Mouse (Mus musculus) heart, postnatal 36 days (tissue): ENCODE data around the gene Btrc. TPM values are rescaled to one million over a fixed set of nuclear protein-coding genes. Genes with fewer than 3 reads are reported as not detected.

Experiments used
- DNase-seq, 2 experiments: peaks; one replicate each; pipeline ENCODE4 v3.0.0; 2021 to 2022
- intact Hi-C: fragments of 180-260 bp; cut with DNase I; formaldehyde crosslinking; loops from one replicate; pipeline ENCODE4 v1.15.1; 2025
- total RNA-seq, 2 experiments: library from RNA; stranded (reverse); gene quantifications; 2 replicates each; pipeline ENCODE4 v1.2.3; 2021

The Btrc gene
- total RNA-seq, 2 experiments from 2014 or later = 18.6 to 23.5 TPM

GRCm38 (mm10) chr19:45460749-45461736 is 97.5 kb downstream of the Btrc start:
- DNase-seq = no peak
- intact Hi-C loops = no loop called here

- intact Hi-C loops = no loop called here
Measured at GRCm38 (mm10) chr19:45469760-45470159, 106.2 kb downstream of the Btrc start.

GRCm38 (mm10) chr19:45472691-45473520 is 109.4 kb downstream of the Btrc start:
- intact Hi-C loops = no loop called here
- no peak for DNase-seq

More at GRCm38 (mm10) chr19:45469760-45470159, 106.2 kb downstream of the Btrc start:
- no peak for DNase-seq

- intact Hi-C loops = no loop called here
- DNase-seq = no peak
Measured at GRCm38 (mm10) chr19:45474686-45475085, 111.2 kb downstream of the Btrc start.

- no peak for DNase-seq
- intact Hi-C loops = no loop called here
Measured at GRCm38 (mm10) chr19:45475928-45476553, 112.5 kb downstream of the Btrc start.

GRCm38 (mm10) chr19:45479548-45479947 is 116.0 kb downstream of the Btrc start:
- intact Hi-C loops = no loop called here
- DNase-seq = no peak

GRCm38 (mm10) chr19:45480490-45480889 is 117.0 kb downstream of the Btrc start:
- DNase-seq = no peak
- intact Hi-C loops = no loop called here

- intact Hi-C loops = no loop called here
- no peak for DNase-seq
Measured at GRCm38 (mm10) chr19:45480951-45481350, 117.4 kb downstream of the Btrc start.

- DNase-seq = no peak
- intact Hi-C loops = no loop called here
Measured at GRCm38 (mm10) chr19:45483470-45483869, 119.9 kb downstream of the Btrc start.

- intact Hi-C loops = loop anchor here (5.0 kb wide), 1 partner anchor 56 kb away; no protein-coding TSS in a partner anchor
Measured at GRCm38 (mm10) chr19:45486206-45486991, 122.9 kb downstream of the Btrc start.

GRCm38 (mm10) chr19:45486992-45487387 is 123.5 kb downstream of the Btrc start:
- intact Hi-C loops = loop anchor here (5.0 kb wide), 1 partner anchor 55 kb away; no protein-coding TSS in a partner anchor
- DNase-seq = no peak

More at GRCm38 (mm10) chr19:45486206-45486991, 122.9 kb downstream of the Btrc start:
- no peak for DNase-seq

GRCm38 (mm10) chr19:45489961-45490360 is 126.4 kb downstream of the Btrc start:
- DNase-seq = no peak
- intact Hi-C loops = loop anchor here (5.0 kb wide), 1 partner anchor 52 kb away; no protein-coding TSS in a partner anchor

GRCm38 (mm10) chr19:45491246-45491645 is 127.7 kb downstream of the Btrc start:
- intact Hi-C loops = no loop called here
- DNase-seq = no peak

- intact Hi-C loops = no loop called here
Measured at GRCm38 (mm10) chr19:45494121-45494775, 130.7 kb downstream of the Btrc start.

GRCm38 (mm10) chr19:45505446-45505845 is 141.9 kb downstream of the Btrc start:
- intact Hi-C loops = no loop called here
- DNase-seq = no peak

More at GRCm38 (mm10) chr19:45494121-45494775, 130.7 kb downstream of the Btrc start:
- no peak for DNase-seq

GRCm38 (mm10) chr19:45507531-45507930 is 144.0 kb downstream of the Btrc start:
- intact Hi-C loops = no loop called here
- DNase-seq = peak; percentile 38 to 54

GRCm38 (mm10) chr19:45510680-45511079 is 147.1 kb downstream of the Btrc start:
- DNase-seq = no peak
- intact Hi-C loops = no loop called here

- intact Hi-C loops = no loop called here
- DNase-seq = no peak
Measured at GRCm38 (mm10) chr19:45511406-45511805, 147.9 kb downstream of the Btrc start.

- intact Hi-C loops = no loop called here
Measured at GRCm38 (mm10) chr19:45515341-45515740, 151.8 kb downstream of the Btrc start.

More at GRCm38 (mm10) chr19:45515341-45515740, 151.8 kb downstream of the Btrc start:
- DNase-seq = no peak
